Mouse (Mus musculus): Measurements from ENCODE around the gene Rasgef1b.

GRCm38 (mm10) chr5:99758859-99759258 is 30.0 kb upstream of the Rasgef1b start:
- no peak for TF ChIP-seq CTCF (IDR thresholded peaks at IDR 0.05; ENCODE audit: borderline replicate concordance, control insufficient read depth, extremely low read depth, insufficient read depth, low read length, poor library complexity)
- TF ChIP-seq POLR2A (IDR thresholded peaks at IDR 0.05; ENCODE audit: control insufficient read depth, extremely low read depth, insufficient read depth, low read length, poor library complexity), result no peak
